Mouse (Mus musculus) midbrain, embryonic 11.5 days (tissue): Measurements from ENCODE around the gene Hbb-bh1. TPM values are rescaled to one million over a fixed set of nuclear protein-coding genes. Genes with fewer than 3 reads are reported as not detected.
"Not testable (repeated sequence)": the region's sequence is repeated elsewhere in the genome, so short reads cannot be mapped to it uniquely, and the experiment has no call there.

Experiments
- ATAC-seq: fragments of 200-750 bp; cut with Nextera tagmentation; 2 replicates; pipeline ENCODE4 v1.8.0; 2017; ENCODE audit warnings: moderate TSS enrichment, moderate library complexity; ENCODE audit not compliant: low FRiP score
- DNase-seq: peaks from one replicate; pipeline ENCODE4 v3.0.0; 2015; ENCODE audit warnings: low spot score; ENCODE audit errors: missing footprints
- H3K27ac ChIP-seq: fragments of 300-500 bp; sonication (generic); 2 replicates; pipeline ENCODE4 v1.5.1; 2014; ENCODE audit warnings: low read depth, low read length
- H3K27me3 ChIP-seq: fragments of 300-500 bp; sonication (generic); 2 replicates; pipeline ENCODE4 v1.6.1; 2014; ENCODE audit warnings: mild to moderate bottlenecking, low read length, moderate library complexity, mixed read lengths; ENCODE audit not compliant: control insufficient read depth, insufficient read depth
- H3K36me3 ChIP-seq: fragments of 300-500 bp; sonication (generic); 2 replicates; pipeline ENCODE4 v1.6.1; 2014; ENCODE audit warnings: mild to moderate bottlenecking, low read length, moderate library complexity, mixed read lengths; ENCODE audit not compliant: control insufficient read depth, insufficient read depth
- H3K4me1 ChIP-seq: fragments of 300-500 bp; sonication (generic); 2 replicates; pipeline ENCODE4 v1.6.1; 2014; ENCODE audit warnings: low read length; ENCODE audit not compliant: control insufficient read depth, insufficient read depth
- H3K4me2 ChIP-seq: fragments of 300-500 bp; sonication (generic); 2 replicates; pipeline ENCODE4 v1.6.1; 2014; ENCODE audit warnings: mild to moderate bottlenecking, moderate library complexity
- H3K4me3 ChIP-seq: fragments of 300-500 bp; sonication (generic); 2 replicates; pipeline ENCODE4 v1.5.1; 2014; ENCODE audit warnings: low read depth, low read length
- H3K9ac ChIP-seq: fragments of 300-500 bp; sonication (generic); 2 replicates; pipeline ENCODE4 v1.6.1; 2014; ENCODE audit warnings: low read length
- H3K9me3 ChIP-seq: fragments of 300-500 bp; sonication (generic); 2 replicates; pipeline ENCODE4 v1.6.1; 2016; ENCODE audit warnings: low read length; ENCODE audit not compliant: control insufficient read depth
- WGBS: fragments of 180-500 bp; shearing (Covaris S2); extraction: QIAGEN DNeasy Blood & Tissue Kit; methylation state at CpG from one replicate; pipeline ENCODE4 v1.1.7; 2014; 5-methylcytosine and 5-hydroxymethylcytosine counted together
- polyA plus RNA-seq: library from polyadenylated mRNA; unstranded; fragments of >200 nt; fragmentation: Nextera tagmentation; extraction: Ambion mirVana; gene quantifications from 2 replicates; pipeline ENCODE4 v1.2.1, GENCODE M21; 2014

Gene Hbb-bh1
- polyA plus RNA-seq, 1 experiment from 2014 or later, result 2,795 TPM

DNA sequence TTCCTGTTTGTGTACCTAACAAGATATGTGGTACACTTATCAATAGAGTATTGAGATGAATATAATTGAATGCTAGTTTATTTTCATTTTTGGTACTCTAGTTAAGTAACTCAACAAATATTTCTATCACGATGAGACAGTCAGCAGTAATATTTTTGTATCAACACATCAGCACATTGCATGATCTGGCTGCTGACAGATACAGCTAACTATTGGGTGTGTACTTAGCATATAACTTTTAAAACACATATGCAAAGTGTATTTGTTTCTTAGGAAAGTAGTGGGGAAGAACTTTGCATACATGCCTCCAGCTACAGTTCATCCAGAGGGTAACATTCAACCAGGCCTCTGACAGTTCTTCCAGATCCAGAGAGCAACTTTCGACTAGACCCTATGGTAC is 18.4 kb downstream of the Hbb-bh1 start:
- ATAC-seq, result no peak
- 89% methylated on average over 2 of the region's 2 CpGs for WGBS
- no peak for DNase-seq
- H3K9ac ChIP-seq, result no peak overlapping the region
- no peak overlapping the region for H3K4me3 ChIP-seq
- H3K27ac ChIP-seq, result no peak overlapping the region
- no peak overlapping the region for H3K4me2 ChIP-seq
- no peaks in the 10 kb centered on the region for H3K36me3 ChIP-seq
- no peaks in the 10 kb centered on the region for H3K9me3 ChIP-seq
- no peaks in the 10 kb centered on the region for H3K27me3 ChIP-seq
- H3K4me1 ChIP-seq, result no peaks in the 10 kb centered on the region

DNA sequence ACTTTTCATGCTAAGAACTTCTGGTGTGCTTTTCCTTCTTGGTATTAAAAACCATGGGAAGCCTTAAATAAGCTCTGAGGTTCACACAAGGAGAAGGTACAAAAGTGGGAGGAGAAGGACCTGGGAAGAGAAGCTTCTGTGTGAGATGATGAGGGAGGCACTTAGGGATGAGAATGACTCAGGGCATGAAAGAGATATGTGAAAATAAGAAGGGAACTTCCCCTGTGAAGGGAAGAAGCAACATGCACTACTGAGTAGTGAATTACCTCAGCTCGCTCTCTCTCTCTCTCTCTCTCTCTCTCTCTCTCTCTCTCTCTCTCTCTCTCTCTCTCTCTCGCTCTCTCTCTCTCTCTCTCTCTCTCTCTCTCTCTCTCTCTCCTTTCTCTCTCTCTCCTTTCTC is 27.9 kb downstream of the Hbb-bh1 start:
- 92% methylated on average over 1 of the region's 2 CpGs for WGBS
- not testable (repeated sequence) for H3K36me3 ChIP-seq, DNase-seq, H3K27me3 ChIP-seq, ATAC-seq, H3K9ac ChIP-seq, H3K4me1 ChIP-seq, H3K27ac ChIP-seq, H3K4me3 ChIP-seq, H3K9me3 ChIP-seq, H3K4me2 ChIP-seq

GRCm38 (mm10) chr7:103813766-103814165 is 29.2 kb downstream of the Hbb-bh1 start, which contains the start of gene Hbb-bt:
Gene Hbb-bt, minus strand, starts transcription at chr7:103813996.
- Histone ChIP-seq H3K27me3 (no peaks in the 10 kb centered on the region), H3K4me2 (no peak within 1 kb of the TSS), H3K9me3 (no peaks in the 10 kb centered on the region), H3K9ac (no peak within 1 kb of the TSS), H3K4me3 (no peak within 1 kb of the TSS), H3K36me3 (no peaks in the 10 kb centered on the region), H3K27ac (no peak within 1 kb of the TSS), H3K4me1 (no peaks in the 10 kb centered on the region)
- 92% methylated on average over 3 of the region's 3 CpGs for WGBS
- DNase-seq (no peak), ATAC-seq (no peak)

- not testable (repeated sequence) for H3K27me3 ChIP-seq, H3K4me2 ChIP-seq, H3K9ac ChIP-seq, H3K9me3 ChIP-seq, ATAC-seq, H3K4me1 ChIP-seq, H3K36me3 ChIP-seq, H3K4me3 ChIP-seq, H3K27ac ChIP-seq, DNase-seq
- no CpG with 5 or more reads among the region's 3 CpGs for WGBS
Measured at GRCm38 (mm10) chr7:103813152-103813551, 29.8 kb downstream of the Hbb-bh1 start.

DNA sequence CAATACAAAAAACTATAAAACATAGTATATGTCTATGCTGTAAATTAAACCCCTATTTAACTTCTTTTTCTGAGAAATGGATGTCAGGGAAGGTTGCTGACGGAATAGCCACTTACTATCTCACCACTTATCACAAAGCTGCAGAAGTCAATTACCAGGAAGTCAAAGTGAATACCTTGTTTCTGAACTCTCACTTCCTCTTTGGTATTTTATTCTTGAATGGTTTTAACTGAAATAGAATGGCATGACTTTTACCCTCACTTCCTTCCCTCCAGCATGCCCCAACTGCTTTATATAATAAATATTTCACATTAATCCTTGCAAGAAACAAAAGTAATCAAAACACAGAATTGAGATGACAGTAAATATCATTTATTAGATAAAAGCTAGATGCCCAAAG is 30.8 kb downstream of the Hbb-bh1 start:
- Histone ChIP-seq H3K9ac (no peak overlapping the region), H3K4me3 (no peak overlapping the region), H3K27ac (no peak overlapping the region), H3K4me1 (no peaks in the 10 kb centered on the region), H3K9me3 (no peaks in the 10 kb centered on the region), H3K27me3 (no peaks in the 10 kb centered on the region), H3K36me3 (no peaks in the 10 kb centered on the region), H3K4me2 (no peak overlapping the region)
- WGBS, result 73% methylated on average over 1 of the region's 1 CpGs
- ATAC-seq (no peak), DNase-seq (no peak)

GRCm38 (mm10) chr7:103811223-103811845 is 31.6 kb downstream of the Hbb-bh1 start:
- H3K4me3 ChIP-seq, result no peak overlapping the region
- no peak overlapping the region for H3K27ac ChIP-seq
- H3K27me3 ChIP-seq, result no peaks in the 10 kb centered on the region
- H3K9me3 ChIP-seq, result no peaks in the 10 kb centered on the region
- DNase-seq (no peak), ATAC-seq (no peak)
- no peaks in the 10 kb centered on the region for H3K4me1 ChIP-seq
- no peak overlapping the region for H3K9ac ChIP-seq
- H3K4me2 ChIP-seq, result no peak overlapping the region
- WGBS, result 90% methylated on average over 1 of the region's 1 CpGs
- no peaks in the 10 kb centered on the region for H3K36me3 ChIP-seq

GRCm38 (mm10) chr7:103810746-103811145 is 32.2 kb downstream of the Hbb-bh1 start:
- no peak for ATAC-seq
- H3K4me1 ChIP-seq, result no peaks in the 10 kb centered on the region
- H3K36me3 ChIP-seq, result no peaks in the 10 kb centered on the region
- no peak overlapping the region for H3K4me3 ChIP-seq
- no peak overlapping the region for H3K27ac ChIP-seq
- 84% methylated on average over 3 of the region's 3 CpGs for WGBS
- no peaks in the 10 kb centered on the region for H3K27me3 ChIP-seq
- H3K4me2 ChIP-seq, result no peak overlapping the region
- no peak overlapping the region for H3K9ac ChIP-seq
- DNase-seq, result no peak
- no peaks in the 10 kb centered on the region for H3K9me3 ChIP-seq

DNA sequence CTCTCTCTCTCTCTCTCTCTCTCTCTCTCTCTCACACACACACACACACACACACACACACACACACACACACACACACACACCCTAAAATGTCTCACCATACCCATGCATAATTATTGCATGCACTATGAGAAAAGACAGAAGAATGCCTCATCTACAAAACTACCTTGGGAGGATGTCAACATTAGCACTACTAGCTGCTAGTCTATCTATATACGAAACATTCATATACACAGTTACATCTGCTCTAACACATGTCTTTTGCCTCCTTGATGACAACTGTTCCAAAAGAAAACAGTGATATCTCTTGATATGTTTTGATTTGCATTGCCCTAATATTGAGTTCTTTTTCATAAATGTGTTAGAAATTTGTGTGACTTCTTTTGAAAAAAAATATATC is 32.7 kb downstream of the Hbb-bh1 start:
- ATAC-seq (no peak), DNase-seq (no peak)
- Histone ChIP-seq H3K9me3 (no peaks in the 10 kb centered on the region), H3K27ac (no peak overlapping the region), H3K4me1 (no peaks in the 10 kb centered on the region), H3K4me2 (no peak overlapping the region), H3K36me3 (no peaks in the 10 kb centered on the region), H3K9ac (no peak overlapping the region), H3K4me3 (no peak overlapping the region), H3K27me3 (no peaks in the 10 kb centered on the region)
- 79% methylated on average over 1 of the region's 1 CpGs for WGBS

- Histone ChIP-seq H3K9me3 (no peaks in the 10 kb centered on the region), H3K4me3 (no peak overlapping the region), H3K4me1 (no peaks in the 10 kb centered on the region), H3K4me2 (no peak overlapping the region), H3K27ac (no peak overlapping the region), H3K36me3 (no peaks in the 10 kb centered on the region), H3K9ac (no peak overlapping the region), H3K27me3 (no peaks in the 10 kb centered on the region)
- DNase-seq (no peak), ATAC-seq (no peak)
- WGBS, result 73% methylated on average over 1 of the region's 1 CpGs
Measured at GRCm38 (mm10) chr7:103809801-103810155, 33.2 kb downstream of the Hbb-bh1 start.
